Mouse (Mus musculus) liver, embryonic 14.5 days (tissue): ENCODE measurements at regions not wholly inside any gene's neighbourhood (a gene's known extent, or its start where the extent isn't known, plus 50 kb on each side); places are given as distances from the start of the nearest gene placed in this dataset.

Experiments used
- ATAC-seq: fragments of 200-750 bp; cut with Nextera tagmentation; 2 replicates; pipeline ENCODE4 v1.8.0; 2017; ENCODE audit warnings: moderate number of reproducible peaks, mild to moderate bottlenecking, moderate library complexity; ENCODE audit not compliant: insufficient read depth
- DNase-seq, 3 experiments: peaks; one replicate each; pipeline ENCODE4 v3.0.0-alpha.2; 2012 to 2013; ENCODE audit warnings: low read depth in 3 of 3, low spot score in 3 of 3
- H3K27ac ChIP-seq: fragments of 300-500 bp; sonication (generic); 2 replicates; pipeline ENCODE4 v1.5.1; 2014; ENCODE audit warnings: moderate library complexity, mild to moderate bottlenecking, control low read depth, inconsistent platforms
- H3K27me3 ChIP-seq: fragments of 300-500 bp; sonication (generic); 2 replicates; pipeline ENCODE4 v1.6.1; 2014; ENCODE audit warnings: mild to moderate bottlenecking, low read length, moderate library complexity; ENCODE audit not compliant: control insufficient read depth, insufficient read depth
- H3K36me3 ChIP-seq: fragments of 300-500 bp; sonication (generic); replicated peaks from 2 replicates; pipeline ENCODE4 v1.6.1; 2014; ENCODE audit warnings: low read depth; ENCODE audit not compliant: control insufficient read depth, insufficient read depth
- H3K4me1 ChIP-seq, 2 experiments: fragments of 200-500 bp in 1 of 2; fragments of 300-500 bp in 1 of 2; sonication (generic) in 1 of 2; replicated peaks; 2 replicates each; pipeline ENCODE4 v1.6.1; 2012 to 2014; ENCODE audit warnings: antibody characterized with exemption in 1 of 2, inconsistent platforms in 1 of 2, low read length in 1 of 2; ENCODE audit not compliant: control insufficient read depth in 2 of 2, insufficient read depth in 2 of 2
- H3K4me2 ChIP-seq: fragments of 300-500 bp; sonication (generic); 2 replicates; pipeline ENCODE4 v1.6.1; 2014; ENCODE audit warnings: low read depth, mild to moderate bottlenecking, control low read depth, moderate library complexity
- H3K4me3 ChIP-seq, 2 experiments: fragments of 200-500 bp in 1 of 2; fragments of 300-500 bp in 1 of 2; sonication (generic) in 1 of 2; 2 replicates each; pipeline ENCODE4 v1.5.1; 2012 to 2014; ENCODE audit warnings: low read depth in 2 of 2, low read length in 2 of 2, mild to moderate bottlenecking in 2 of 2, control low read depth in 1 of 2, inconsistent platforms in 1 of 2, moderate library complexity in 1 of 2; ENCODE audit not compliant: insufficient read depth in 1 of 2
- H3K9ac ChIP-seq: fragments of 300-500 bp; sonication (generic); replicated peaks from 2 replicates; pipeline ENCODE4 v1.6.1; 2014; ENCODE audit warnings: mild to moderate bottlenecking, control low read depth, moderate library complexity
- H3K9me3 ChIP-seq: fragments of 300-500 bp; sonication (generic); 2 replicates; pipeline ENCODE4 v1.6.1; 2016; ENCODE audit warnings: low read length, mixed read lengths; ENCODE audit not compliant: control insufficient read depth
- CTCF ChIP-seq: IDR thresholded peaks from 2 replicates; pipeline ENCODE4 v1.5.1; 2016; ENCODE audit warnings: antibody characterized with exemption, low read depth, control low read depth
- EP300 ChIP-seq: IDR thresholded peaks from 2 replicates; pipeline ENCODE4 v1.6.1; 2016; ENCODE audit warnings: antibody characterized with exemption, low read depth
- WGBS: fragments of 180-500 bp; shearing (Covaris S2); extraction: QIAGEN DNeasy Blood & Tissue Kit; methylation state at CpG from one replicate; pipeline ENCODE4 v1.1.7; 2014; ENCODE audit not compliant: insufficient replicate concordance; 5-methylcytosine and 5-hydroxymethylcytosine counted together

DNA sequence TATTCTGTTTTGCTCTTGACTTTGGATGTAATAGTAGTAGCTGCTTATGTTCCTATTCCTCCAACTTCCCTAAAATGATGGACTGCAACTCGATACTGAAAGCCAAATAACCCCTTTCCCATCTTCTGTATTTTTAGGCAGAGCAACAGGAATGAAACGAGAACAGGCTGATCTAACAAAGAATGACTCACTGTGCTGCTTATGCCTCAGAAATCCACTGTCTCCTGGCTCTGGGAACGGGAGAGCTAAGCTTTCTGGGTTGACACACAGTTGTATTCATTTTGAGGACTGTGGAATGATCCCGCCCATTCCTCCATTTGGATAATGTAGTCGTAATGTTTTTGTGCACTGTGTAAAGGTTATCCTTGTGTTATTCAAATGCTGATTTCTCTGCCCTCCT, 82.6 kb upstream of the Mon1b start:
- no peaks in the 10 kb centered on the region for H3K9me3 ChIP-seq
- H3K4me3 ChIP-seq, result no peak overlapping the region
- H3K4me2 ChIP-seq, result no peak overlapping the region
- H3K27ac ChIP-seq, result no peak overlapping the region
- TF ChIP-seq EP300, result no peak
- TF ChIP-seq CTCF, result no peak
- no peaks in the 10 kb centered on the region for H3K4me1 ChIP-seq
- DNase-seq, result no peak
- H3K36me3 ChIP-seq, result no peaks in the 10 kb centered on the region
- 41% methylated on average over 5 of the region's 5 CpGs for WGBS
- H3K27me3 ChIP-seq, result no peaks in the 10 kb centered on the region
- no peak for ATAC-seq
- H3K9ac ChIP-seq, result no peak overlapping the region

GRCm38 (mm10) chr8:113554700-113555455, 80.5 kb upstream of the Mon1b start:
- no peak for TF ChIP-seq EP300
- no peak for TF ChIP-seq CTCF
- no peak overlapping the region for H3K9ac ChIP-seq
- no peak overlapping the region for H3K4me3 ChIP-seq
- no peaks in the 10 kb centered on the region for H3K27me3 ChIP-seq
- H3K4me1 ChIP-seq, result no peaks in the 10 kb centered on the region
- 40% methylated on average over 12 of the region's 12 CpGs for WGBS
- DNase-seq, result no peak
- H3K9me3 ChIP-seq, result no peaks in the 10 kb centered on the region
- no peak overlapping the region for H3K27ac ChIP-seq
- ATAC-seq, result no peak
- H3K4me2 ChIP-seq, result no peak overlapping the region
- H3K36me3 ChIP-seq, result no peaks in the 10 kb centered on the region

DNA sequence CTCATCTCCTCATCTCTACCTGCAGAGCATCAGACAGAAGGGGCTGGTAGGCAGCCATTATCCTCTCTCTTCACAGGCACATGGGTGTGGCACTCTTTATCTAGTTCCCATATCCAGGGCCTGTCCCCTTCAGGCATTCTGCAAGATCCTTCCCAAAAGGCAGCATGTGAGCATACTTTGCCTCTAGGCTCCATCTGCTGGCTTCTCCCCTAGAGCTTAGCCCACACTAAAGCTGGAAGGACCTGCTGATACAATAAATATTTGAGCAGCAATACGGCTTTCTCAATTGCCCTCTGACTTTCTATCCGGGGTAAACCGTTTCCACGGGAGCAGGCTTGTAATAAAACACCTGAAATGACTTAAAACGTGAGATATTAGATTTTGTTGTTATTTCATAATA, 78.4 kb upstream of the Mon1b start:
- Histone ChIP-seq H3K27me3 (no peaks in the 10 kb centered on the region), H3K27ac (no peak overlapping the region), H3K9me3 (no peaks in the 10 kb centered on the region), H3K36me3 (no peaks in the 10 kb centered on the region), H3K4me2 (no peak overlapping the region), H3K4me1 (no peaks in the 10 kb centered on the region), H3K4me3 (no peak overlapping the region), H3K9ac (no peak overlapping the region)
- TF ChIP-seq EP300 (no peak), CTCF (no peak)
- DNase-seq, result no peak
- no peak for ATAC-seq
- 61% methylated on average over 5 of the region's 5 CpGs for WGBS

- WGBS, result 16% methylated on average over 10 of the region's 10 CpGs
- no peak for ATAC-seq
These were observed 54.3 kb upstream of the Mon1b start for GRCm38 (mm10) chr8:113581098-113581497.

DNA sequence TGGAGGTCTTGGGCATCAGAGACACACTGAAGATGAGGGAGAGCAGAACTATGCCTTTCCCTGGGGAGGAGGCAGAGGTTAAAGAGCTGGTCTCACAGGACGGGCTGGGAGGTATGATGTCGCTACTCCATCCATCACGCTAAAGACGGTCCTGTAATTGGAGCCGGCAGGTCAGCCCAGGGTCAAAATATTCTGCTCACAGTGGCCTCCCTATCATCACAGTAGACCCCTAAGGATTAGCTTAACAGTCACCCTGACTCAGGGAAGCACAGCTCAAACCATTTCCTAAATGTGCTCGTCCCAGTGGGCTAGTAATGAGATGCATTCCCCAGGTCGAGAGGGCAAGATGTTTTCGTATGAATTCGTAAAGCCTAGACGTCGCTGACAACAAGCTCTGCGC, 53.7 kb upstream of the Mon1b start:
- Histone ChIP-seq H3K9ac (no peak overlapping the region), H3K4me2 (no peak overlapping the region), H3K27me3 (no peaks in the 10 kb centered on the region), H3K4me3 (no peak overlapping the region), H3K36me3 (no peaks in the 10 kb centered on the region), H3K4me1 (no peaks in the 10 kb centered on the region), H3K9me3 (no peaks in the 10 kb centered on the region), H3K27ac (no peak overlapping the region)
- DNase-seq (no peak), ATAC-seq (no peak)
- 42% methylated on average over 12 of the region's 12 CpGs for WGBS
- no peak for TF ChIP-seq EP300
- no peak for TF ChIP-seq CTCF

More at GRCm38 (mm10) chr8:113581098-113581497, 54.3 kb upstream of the Mon1b start:
- H3K4me3 ChIP-seq, result no peak overlapping the region
- no peak overlapping the region for H3K4me2 ChIP-seq
- no peaks in the 10 kb centered on the region for H3K27me3 ChIP-seq
- no peak overlapping the region for H3K9ac ChIP-seq
- H3K36me3 ChIP-seq, result no peaks in the 10 kb centered on the region
- H3K4me1 ChIP-seq, result no peaks in the 10 kb centered on the region
- H3K27ac ChIP-seq, result no peak overlapping the region
- no peaks in the 10 kb centered on the region for H3K9me3 ChIP-seq
- no peak for DNase-seq
- TF ChIP-seq EP300, result no peak
- no peak for TF ChIP-seq CTCF
